Mouse (Mus musculus): ENCODE measurements at regions not wholly inside any gene's neighbourhood (a gene's known extent, or its start where the extent isn't known, plus 50 kb on each side); places are given as distances from the start of the nearest gene placed in this dataset.

GRCm38 (mm10) chr14:99381262-99382017 is 82.9 kb downstream of the Klf5 start:
- WGBS = 59% methylated on average over 10 of the region's 10 CpGs
- no peak overlapping the region for H3K9ac ChIP-seq
- H3K9me3 ChIP-seq (ENCODE audit: low read depth, low read length) = no peaks in the 10 kb centered on the region
- no peak for TF ChIP-seq CTCF (IDR thresholded peaks at IDR 0.05; ENCODE audit: low read depth)
- no peak overlapping the region for H3K4me3 ChIP-seq (ENCODE audit: low read depth, low read length)
- no peaks in the 10 kb centered on the region for H3K36me3 ChIP-seq (ENCODE audit: insufficient read depth)
- no peak overlapping the region for H3K4me2 ChIP-seq
- ATAC-seq (ENCODE audit: insufficient read depth) (peak; percentile 74; the same call in 1 of the 2 replicates), DNase-seq (peak; percentile 37)
- no peak overlapping the region for H3K27ac ChIP-seq (ENCODE audit: low read depth)
- H3K27me3 ChIP-seq (ENCODE audit: insufficient read depth, low read length) = no peaks in the 10 kb centered on the region
- no peaks in the 10 kb centered on the region for H3K4me1 ChIP-seq (ENCODE audit: insufficient read depth)

GRCm38 (mm10) chr14:99382051-99382450 is 83.6 kb downstream of the Klf5 start:
- ATAC-seq (ENCODE audit: insufficient read depth) = no peak
- Histone ChIP-seq H3K9me3 (ENCODE audit: low read depth, low read length) (no peaks in the 10 kb centered on the region), H3K36me3 (ENCODE audit: insufficient read depth) (no peaks in the 10 kb centered on the region), H3K27me3 (ENCODE audit: insufficient read depth, low read length) (no peaks in the 10 kb centered on the region), H3K4me2 (no peak overlapping the region), H3K9ac (no peak overlapping the region), H3K27ac (ENCODE audit: low read depth) (no peak overlapping the region), H3K4me1 (ENCODE audit: insufficient read depth) (no peaks in the 10 kb centered on the region), H3K4me3 (ENCODE audit: low read depth, low read length) (no peak overlapping the region)
- no peak for DNase-seq
- WGBS = 63% methylated on average over 5 of the region's 5 CpGs
- no peak for TF ChIP-seq CTCF (IDR thresholded peaks at IDR 0.05; ENCODE audit: low read depth)

GRCm38 (mm10) chr14:99383170-99383569 is 84.7 kb downstream of the Klf5 start:
- DNase-seq = no peak
- WGBS = 92% methylated on average over 6 of the region's 6 CpGs
- no peaks in the 10 kb centered on the region for H3K9me3 ChIP-seq (ENCODE audit: low read depth, low read length)

GRCm38 (mm10) chr14:99387581-99387980 is 89.1 kb downstream of the Klf5 start:
- no peak for TF ChIP-seq CTCF (IDR thresholded peaks at IDR 0.05; ENCODE audit: low read depth)
- no peak overlapping the region for H3K27ac ChIP-seq (ENCODE audit: low read depth)
- H3K4me2 ChIP-seq = no peak overlapping the region
- H3K9ac ChIP-seq = no peak overlapping the region
- WGBS = 91% methylated on average over 6 of the region's 6 CpGs
- no peaks in the 10 kb centered on the region for H3K9me3 ChIP-seq (ENCODE audit: low read depth, low read length)
- ATAC-seq (ENCODE audit: insufficient read depth) = no peak
- H3K4me3 ChIP-seq (ENCODE audit: low read depth, low read length) = no peak overlapping the region
- no peak for DNase-seq
- no peaks in the 10 kb centered on the region for H3K4me1 ChIP-seq (ENCODE audit: insufficient read depth)
- H3K27me3 ChIP-seq (ENCODE audit: insufficient read depth, low read length) = no peaks in the 10 kb centered on the region
- no peaks in the 10 kb centered on the region for H3K36me3 ChIP-seq (ENCODE audit: insufficient read depth)

More at GRCm38 (mm10) chr14:99383170-99383569, 84.7 kb downstream of the Klf5 start:
- Histone ChIP-seq H3K4me3 (ENCODE audit: low read depth, low read length) (no peak overlapping the region), H3K36me3 (ENCODE audit: insufficient read depth) (no peaks in the 10 kb centered on the region), H3K27me3 (ENCODE audit: insufficient read depth, low read length) (no peaks in the 10 kb centered on the region), H3K27ac (ENCODE audit: low read depth) (no peak overlapping the region), H3K9ac (no peak overlapping the region), H3K4me1 (ENCODE audit: insufficient read depth) (no peaks in the 10 kb centered on the region), H3K4me2 (no peak overlapping the region)
- no peak for ATAC-seq (ENCODE audit: insufficient read depth)
- no peak for TF ChIP-seq CTCF (IDR thresholded peaks at IDR 0.05; ENCODE audit: low read depth)

GRCm38 (mm10) chr14:99389306-99389705 is 90.8 kb downstream of the Klf5 start:
- Histone ChIP-seq H3K4me1 (ENCODE audit: insufficient read depth) (no peaks in the 10 kb centered on the region), H3K27ac (ENCODE audit: low read depth) (no peak overlapping the region), H3K36me3 (ENCODE audit: insufficient read depth) (no peaks in the 10 kb centered on the region), H3K9ac (no peak overlapping the region), H3K9me3 (ENCODE audit: low read depth, low read length) (no peaks in the 10 kb centered on the region), H3K4me2 (no peak overlapping the region), H3K27me3 (ENCODE audit: insufficient read depth, low read length) (no peaks in the 10 kb centered on the region), H3K4me3 (ENCODE audit: low read depth, low read length) (no peak overlapping the region)
- no peak for TF ChIP-seq CTCF (IDR thresholded peaks at IDR 0.05; ENCODE audit: low read depth)
- WGBS = 74% methylated on average over 5 of the region's 5 CpGs
- DNase-seq (no peak), ATAC-seq (ENCODE audit: insufficient read depth) (no peak)

GRCm38 (mm10) chr14:99391700-99392099 is 93.2 kb downstream of the Klf5 start:
- H3K9ac ChIP-seq = no peak overlapping the region
- 81% methylated on average over 7 of the region's 7 CpGs for WGBS
- DNase-seq (no peak), ATAC-seq (ENCODE audit: insufficient read depth) (no peak)
- no peak overlapping the region for H3K27ac ChIP-seq (ENCODE audit: low read depth)
- no peak overlapping the region for H3K4me2 ChIP-seq
- no peak overlapping the region for H3K4me3 ChIP-seq (ENCODE audit: low read depth, low read length)
- no peaks in the 10 kb centered on the region for H3K27me3 ChIP-seq (ENCODE audit: insufficient read depth, low read length)
- no peaks in the 10 kb centered on the region for H3K36me3 ChIP-seq (ENCODE audit: insufficient read depth)
- no peaks in the 10 kb centered on the region for H3K4me1 ChIP-seq (ENCODE audit: insufficient read depth)
- H3K9me3 ChIP-seq (ENCODE audit: low read depth, low read length) = no peaks in the 10 kb centered on the region
- no peak for TF ChIP-seq CTCF (IDR thresholded peaks at IDR 0.05; ENCODE audit: low read depth)

GRCm38 (mm10) chr14:99392813-99393212 is 94.3 kb downstream of the Klf5 start:
- WGBS = 73% methylated on average over 2 of the region's 2 CpGs
- no peak for TF ChIP-seq CTCF (IDR thresholded peaks at IDR 0.05; ENCODE audit: low read depth)
- H3K4me1 ChIP-seq (ENCODE audit: insufficient read depth) = no peaks in the 10 kb centered on the region
- no peak overlapping the region for H3K4me3 ChIP-seq (ENCODE audit: low read depth, low read length)
- no peak overlapping the region for H3K27ac ChIP-seq (ENCODE audit: low read depth)
- no peaks in the 10 kb centered on the region for H3K9me3 ChIP-seq (ENCODE audit: low read depth, low read length)
- H3K27me3 ChIP-seq (ENCODE audit: insufficient read depth, low read length) = no peaks in the 10 kb centered on the region
- H3K4me2 ChIP-seq = no peak overlapping the region
- ATAC-seq (ENCODE audit: insufficient read depth) (no peak), DNase-seq (no peak)
- no peak overlapping the region for H3K9ac ChIP-seq
- no peaks in the 10 kb centered on the region for H3K36me3 ChIP-seq (ENCODE audit: insufficient read depth)

All from lung, embryonic 14.5 days (tissue).